Mouse (Mus musculus): ENCODE data around the gene Sirt4. TPM values are rescaled to one million over a fixed set of nuclear protein-coding genes. Genes with fewer than 3 reads are reported as not detected.
"Not testable (repeated sequence)": the region's sequence is repeated elsewhere in the genome, so short reads cannot be mapped to it uniquely, and the experiment has no call there.

The Sirt4 gene
- polyA plus RNA-seq, 1 experiment = 34.6 TPM

DNA sequence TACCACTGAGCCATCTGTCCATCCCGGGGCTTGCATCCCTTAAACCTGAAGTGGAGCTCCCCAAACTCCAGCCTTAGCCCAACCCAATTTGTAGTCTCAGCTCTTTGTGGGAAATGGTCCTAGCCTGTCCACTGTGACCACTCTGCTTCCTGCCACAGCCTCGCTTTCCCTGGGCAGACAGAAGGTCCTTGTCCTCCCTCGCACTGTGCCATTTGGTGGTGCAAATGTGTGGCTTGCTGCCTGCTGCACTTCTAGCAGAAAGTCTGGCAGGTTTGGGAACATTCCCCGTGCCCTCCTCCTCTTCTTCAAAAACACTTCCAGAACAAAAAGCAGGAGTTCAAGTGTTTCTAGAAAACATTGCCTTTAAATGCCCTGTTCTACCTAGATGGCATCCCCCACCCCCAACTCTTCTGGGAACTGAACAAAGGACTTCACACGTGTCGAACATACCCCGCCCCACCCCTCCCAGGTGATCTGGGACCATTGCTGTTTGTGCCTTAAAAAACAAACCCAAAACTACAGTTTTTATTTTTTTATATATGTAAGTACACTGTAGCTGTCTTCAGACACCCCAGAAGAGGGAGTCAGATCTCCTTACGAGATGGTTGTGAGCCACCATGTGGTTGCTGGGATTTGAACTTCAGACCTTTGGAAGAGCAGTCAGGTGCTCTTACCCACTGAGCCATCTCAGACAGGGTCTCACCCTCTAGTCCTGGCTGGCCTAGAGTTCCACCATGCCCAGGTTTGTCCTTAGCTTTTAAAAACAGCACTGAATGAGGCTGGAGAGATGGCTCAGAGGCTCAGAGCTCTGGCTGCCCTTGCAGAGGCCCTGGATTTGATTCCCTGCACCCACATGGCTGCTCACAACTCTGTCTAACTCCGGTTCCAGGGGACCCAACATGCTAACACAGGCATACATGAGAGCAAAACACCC lies 14.0 kb upstream of the Sirt4 start:
- H3K27me3 ChIP-seq (ENCODE audit: control insufficient read depth, insufficient read depth, low read length) = no peaks in the 10 kb centered on the region
- TF ChIP-seq POLR2A (IDR thresholded peaks at IDR 0.05; ENCODE audit: control insufficient read depth, low read depth, low read length) = no peak
- no peak for TF ChIP-seq CTCF (IDR thresholded peaks at IDR 0.05; ENCODE audit: control insufficient read depth, insufficient read depth, insufficient replicate concordance, low read depth, low read length)
- H3K4me1 ChIP-seq (ENCODE audit: control insufficient read depth, insufficient read depth, low read length) = peaks cover 2% of the 10 kb centered on the region; the same call in 1 of the 2 replicates
- H3K4me3 ChIP-seq (ENCODE audit: control insufficient read depth, low read depth, low read length) = no peak overlapping the region
- no peak overlapping the region for H3K27ac ChIP-seq (ENCODE audit: control insufficient read depth, insufficient read depth, low read depth, low read length)
- no peaks in the 10 kb centered on the region for H3K36me3 ChIP-seq (ENCODE audit: control insufficient read depth, insufficient read depth, low read length)

DNA sequence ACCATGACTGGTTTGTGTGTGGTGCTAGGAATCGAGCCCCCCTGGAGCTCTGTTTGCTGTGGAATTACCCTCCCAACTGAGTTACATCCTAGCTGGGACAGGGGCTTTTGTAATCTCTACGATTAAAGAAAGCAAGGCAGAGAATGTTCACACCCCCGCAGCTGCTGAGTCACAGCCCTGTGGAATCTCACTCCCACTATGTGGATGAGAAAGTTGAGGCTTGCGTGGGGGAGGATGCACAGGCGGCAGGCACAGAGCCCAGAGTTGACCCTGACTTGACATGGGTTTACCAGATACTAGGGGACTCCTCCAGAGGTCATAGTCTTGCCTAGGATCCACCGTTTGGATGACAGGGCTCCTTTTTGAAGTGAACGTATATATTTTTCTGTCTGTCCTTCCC lies 12.5 kb upstream of the Sirt4 start:
- TF ChIP-seq CTCF (IDR thresholded peaks at IDR 0.05; ENCODE audit: control insufficient read depth, insufficient read depth, insufficient replicate concordance, low read depth, low read length) (no peak), POLR2A (IDR thresholded peaks at IDR 0.05; ENCODE audit: control insufficient read depth, low read depth, low read length) (no peak)

DNA sequence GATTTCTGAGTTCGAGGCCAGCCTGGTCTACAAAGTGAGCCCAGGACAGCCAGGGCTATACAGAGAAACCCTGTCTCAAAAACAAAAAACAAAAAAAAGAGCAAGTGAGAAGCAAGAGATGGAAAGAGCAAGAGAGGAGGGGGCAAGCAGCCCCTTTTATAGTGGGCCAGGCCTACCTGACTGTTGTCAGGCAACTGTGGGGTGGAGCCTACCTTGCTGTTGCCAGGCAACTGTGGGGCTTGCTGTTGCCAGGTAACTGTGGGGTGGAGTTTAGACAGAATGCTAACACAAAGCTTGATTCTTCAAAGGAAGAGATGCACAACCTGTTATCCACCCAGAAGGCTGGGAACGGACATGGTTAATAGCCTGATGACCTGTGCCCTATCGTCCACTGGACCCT lies 11.1 kb upstream of the Sirt4 start:
- H3K36me3 ChIP-seq (ENCODE audit: control insufficient read depth, insufficient read depth, low read length) = not testable (repeated sequence)
- peak overlapping the region; percentile 38 for H3K4me3 ChIP-seq (ENCODE audit: control insufficient read depth, low read depth, low read length)

More for the DNA sequence above, 12.5 kb upstream of the Sirt4 start:
- Histone ChIP-seq H3K27ac (ENCODE audit: control insufficient read depth, insufficient read depth, low read depth, low read length) (no peak overlapping the region), H3K4me1 (ENCODE audit: control insufficient read depth, insufficient read depth, low read length) (peaks cover 5% of the 10 kb centered on the region), H3K36me3 (ENCODE audit: control insufficient read depth, insufficient read depth, low read length) (no peaks in the 10 kb centered on the region), H3K4me3 (ENCODE audit: control insufficient read depth, low read depth, low read length) (peak overlapping the region; percentile 3), H3K27me3 (ENCODE audit: control insufficient read depth, insufficient read depth, low read length) (no peaks in the 10 kb centered on the region)

DNA sequence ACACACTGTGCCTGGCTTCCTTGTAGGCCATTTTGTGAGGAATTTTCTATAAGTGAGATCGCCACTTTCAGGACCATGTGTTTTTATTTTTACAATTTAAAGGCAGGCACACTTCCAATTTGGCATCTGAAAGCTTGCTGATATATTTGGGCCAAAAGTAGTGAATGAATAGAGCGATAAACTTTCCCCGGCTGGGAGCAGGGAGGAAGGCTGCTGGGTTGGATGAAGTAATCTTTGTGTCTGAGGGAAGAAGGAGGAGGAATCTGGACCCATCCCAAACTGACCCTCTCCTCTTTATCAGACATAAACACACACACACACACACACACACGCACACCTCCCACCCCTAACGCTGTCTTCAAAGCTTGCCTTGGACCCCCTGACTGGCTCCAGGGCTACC lies 8.9 kb upstream of the Sirt4 start:
- H3K4me3 ChIP-seq (ENCODE audit: control insufficient read depth, low read depth, low read length) = no peak overlapping the region
- H3K36me3 ChIP-seq (ENCODE audit: control insufficient read depth, insufficient read depth, low read length) = no peaks in the 10 kb centered on the region
- TF ChIP-seq POLR2A (IDR thresholded peaks at IDR 0.05; ENCODE audit: control insufficient read depth, low read depth, low read length) = no peak
- no peak for TF ChIP-seq CTCF (IDR thresholded peaks at IDR 0.05; ENCODE audit: control insufficient read depth, insufficient read depth, insufficient replicate concordance, low read depth, low read length)
- H3K27me3 ChIP-seq (ENCODE audit: control insufficient read depth, insufficient read depth, low read length) = no peaks in the 10 kb centered on the region
- peak overlapping the region; percentile 38; the same call in 1 of the 2 replicates for H3K27ac ChIP-seq (ENCODE audit: control insufficient read depth, insufficient read depth, low read depth, low read length)
- peaks cover 11% of the 10 kb centered on the region for H3K4me1 ChIP-seq (ENCODE audit: control insufficient read depth, insufficient read depth, low read length)

More for the DNA sequence above, 11.1 kb upstream of the Sirt4 start:
- not testable (repeated sequence) for H3K4me1 ChIP-seq (ENCODE audit: control insufficient read depth, insufficient read depth, low read length); H3K27ac ChIP-seq (ENCODE audit: control insufficient read depth, insufficient read depth, low read depth, low read length); H3K27me3 ChIP-seq (ENCODE audit: control insufficient read depth, insufficient read depth, low read length)

DNA sequence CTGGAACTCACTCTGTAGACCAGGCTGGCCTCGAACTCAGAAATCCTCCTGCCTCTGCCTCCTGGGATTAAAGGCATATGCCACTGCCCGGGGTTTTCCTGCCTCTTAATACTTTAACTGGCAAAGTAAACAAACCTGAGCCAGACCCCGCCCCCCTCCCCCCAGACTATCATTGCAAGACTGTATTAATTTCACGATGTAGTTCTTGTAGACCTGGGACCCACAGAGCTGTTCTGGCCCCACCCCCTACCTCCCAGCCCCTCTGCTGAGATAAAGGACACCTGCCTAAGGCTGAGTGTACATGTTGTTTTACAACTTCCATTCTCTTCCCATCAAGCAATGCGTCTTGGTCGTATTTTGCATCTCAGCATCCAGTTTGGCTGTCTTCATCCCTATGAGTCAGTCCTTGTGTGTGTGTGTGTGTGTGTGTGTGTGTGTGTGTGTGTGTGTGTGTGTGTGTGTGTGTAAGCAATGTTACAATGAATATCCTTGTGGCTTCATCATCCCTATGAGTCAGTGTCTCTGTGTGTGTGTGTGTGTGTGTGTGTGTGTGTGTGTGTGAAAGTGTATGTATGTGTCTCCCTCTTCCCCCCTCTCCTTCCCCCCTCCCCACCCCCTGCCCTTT lies 8.3 kb upstream of the Sirt4 start:
- Histone ChIP-seq H3K27me3 (ENCODE audit: control insufficient read depth, insufficient read depth, low read length) (no peaks in the 10 kb centered on the region), H3K4me1 (ENCODE audit: control insufficient read depth, insufficient read depth, low read length) (peaks cover 11% of the 10 kb centered on the region), H3K4me3 (ENCODE audit: control insufficient read depth, low read depth, low read length) (no peak overlapping the region), H3K36me3 (ENCODE audit: control insufficient read depth, insufficient read depth, low read length) (no peaks in the 10 kb centered on the region), H3K27ac (ENCODE audit: control insufficient read depth, insufficient read depth, low read depth, low read length) (no peak overlapping the region)
- TF ChIP-seq POLR2A (IDR thresholded peaks at IDR 0.05; ENCODE audit: control insufficient read depth, low read depth, low read length) (no peak), CTCF (IDR thresholded peaks at IDR 0.05; ENCODE audit: control insufficient read depth, insufficient read depth, insufficient replicate concordance, low read depth, low read length) (no peak)

DNA sequence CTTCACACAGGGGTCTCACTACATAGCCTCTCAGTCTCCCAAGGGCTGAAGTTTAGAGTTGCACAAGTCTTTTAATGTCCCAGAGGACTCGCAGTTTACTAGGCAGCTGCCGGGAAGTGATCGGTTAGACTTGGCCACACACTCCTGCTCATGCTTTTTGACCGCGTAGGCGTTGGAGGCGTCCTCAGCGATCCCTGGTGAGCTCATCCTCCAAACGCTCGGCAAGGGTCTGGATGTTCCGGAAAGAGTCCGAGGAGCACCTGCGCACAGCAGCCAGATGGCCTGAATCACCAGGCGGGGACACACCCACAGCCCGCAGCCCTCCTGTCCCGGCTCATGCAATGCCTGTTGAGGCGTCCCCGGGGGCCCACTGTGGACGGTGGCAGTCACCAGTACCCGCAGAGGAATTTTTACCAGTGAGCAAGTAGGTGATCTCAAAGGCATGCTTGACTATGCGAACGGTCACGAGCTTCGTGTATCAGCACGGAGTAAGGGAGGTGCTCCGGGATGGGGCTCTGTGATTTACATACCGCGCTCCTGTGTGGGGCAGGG lies 7.3 kb upstream of the Sirt4 start:
- peak overlapping the region; percentile 60 for H3K4me3 ChIP-seq (ENCODE audit: control insufficient read depth, low read depth, low read length)
- H3K4me1 ChIP-seq (ENCODE audit: control insufficient read depth, insufficient read depth, low read length) = peaks cover 11% of the 10 kb centered on the region
- H3K36me3 ChIP-seq (ENCODE audit: control insufficient read depth, insufficient read depth, low read length) = no peaks in the 10 kb centered on the region
- TF ChIP-seq CTCF (IDR thresholded peaks at IDR 0.05; ENCODE audit: control insufficient read depth, insufficient read depth, insufficient replicate concordance, low read depth, low read length) (no peak), POLR2A (IDR thresholded peaks at IDR 0.05; ENCODE audit: control insufficient read depth, low read depth, low read length) (no peak)
- peak overlapping the region; percentile 22; the same call in 1 of the 2 replicates for H3K27ac ChIP-seq (ENCODE audit: control insufficient read depth, insufficient read depth, low read depth, low read length)
- H3K27me3 ChIP-seq (ENCODE audit: control insufficient read depth, insufficient read depth, low read length) = no peaks in the 10 kb centered on the region

DNA sequence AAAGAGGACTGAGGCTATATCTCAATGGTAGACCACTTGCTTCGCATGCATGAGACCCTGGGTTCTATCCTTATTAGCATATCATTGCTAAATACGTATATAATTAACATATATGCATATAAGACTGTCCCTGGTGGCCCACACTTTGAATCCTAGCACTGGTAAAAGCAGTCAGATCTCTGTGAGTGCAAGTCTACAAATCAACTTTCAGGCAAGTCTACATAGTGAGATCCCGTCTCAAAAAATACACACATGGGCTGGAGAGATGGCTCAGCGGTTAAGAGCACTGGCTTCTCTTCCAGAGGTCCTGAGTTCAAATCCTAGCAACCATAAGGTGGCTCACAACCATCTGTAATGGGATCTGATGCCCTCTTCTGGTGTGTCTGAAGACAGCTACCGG lies 6.6 kb upstream of the Sirt4 start:
- H3K27ac ChIP-seq (ENCODE audit: control insufficient read depth, insufficient read depth, low read depth, low read length) = no peak overlapping the region

More for the DNA sequence above, 6.6 kb upstream of the Sirt4 start:
- TF ChIP-seq POLR2A (IDR thresholded peaks at IDR 0.05; ENCODE audit: control insufficient read depth, low read depth, low read length) = no peak
- TF ChIP-seq CTCF (IDR thresholded peaks at IDR 0.05; ENCODE audit: control insufficient read depth, insufficient read depth, insufficient replicate concordance, low read depth, low read length) = no peak
- Histone ChIP-seq H3K27me3 (ENCODE audit: control insufficient read depth, insufficient read depth, low read length) (no peaks in the 10 kb centered on the region), H3K4me1 (ENCODE audit: control insufficient read depth, insufficient read depth, low read length) (peaks cover 11% of the 10 kb centered on the region), H3K36me3 (ENCODE audit: control insufficient read depth, insufficient read depth, low read length) (no peaks in the 10 kb centered on the region), H3K4me3 (ENCODE audit: control insufficient read depth, low read depth, low read length) (no peak overlapping the region)

Data from testis, adult 2 months (tissue).